Mouse (Mus musculus) embryonic facial prominence, embryonic 13.5 days (tissue): Measurements from ENCODE around the gene Fntb. TPM values are rescaled to one million over a fixed set of nuclear protein-coding genes. Genes with fewer than 3 reads are reported as not detected.

Source experiments
- ATAC-seq: fragments of 200-750 bp; cut with Nextera tagmentation; 2 replicates; pipeline ENCODE4 v1.8.0; 2017; ENCODE audit warnings: low read depth; ENCODE audit not compliant: insufficient number of reproducible peaks, insufficient read depth, low FRiP score, low TSS enrichment
- H3K27ac ChIP-seq: fragments of 300-500 bp; sonication (generic); 2 replicates; pipeline ENCODE4 v1.5.1; 2015; ENCODE audit warnings: moderate library complexity, mild to moderate bottlenecking, inconsistent platforms
- H3K27me3 ChIP-seq: fragments of 300-500 bp; sonication (generic); 2 replicates; pipeline ENCODE4 v1.6.1; 2015; ENCODE audit warnings: mild to moderate bottlenecking, inconsistent platforms
- H3K36me3 ChIP-seq: fragments of 300-500 bp; sonication (generic); 2 replicates; pipeline ENCODE4 v1.6.1; 2015; ENCODE audit warnings: mild to moderate bottlenecking, inconsistent platforms
- H3K4me1 ChIP-seq: fragments of 300-500 bp; sonication (generic); 2 replicates; pipeline ENCODE4 v1.6.1; 2015; ENCODE audit warnings: inconsistent platforms
- H3K4me2 ChIP-seq: fragments of 300-500 bp; sonication (generic); 2 replicates; pipeline ENCODE4 v1.6.1; 2015; ENCODE audit warnings: moderate library complexity, mild to moderate bottlenecking, inconsistent platforms
- H3K4me3 ChIP-seq: fragments of 300-500 bp; sonication (generic); 2 replicates; pipeline ENCODE4 v1.5.1; 2015; ENCODE audit warnings: mild to moderate bottlenecking, inconsistent platforms
- H3K9ac ChIP-seq: fragments of 300-500 bp; sonication (generic); 2 replicates; pipeline ENCODE4 v1.6.1; 2015; ENCODE audit warnings: mild to moderate bottlenecking, inconsistent platforms
- H3K9me3 ChIP-seq: fragments of 300-500 bp; sonication (generic); 2 replicates; pipeline ENCODE4 v1.6.1; 2016; ENCODE audit warnings: inconsistent platforms
- WGBS: fragments of 180-500 bp; shearing (Covaris S2); methylation state at CpG from one replicate; pipeline ENCODE4 v1.1.7; 2015; ENCODE audit warnings: mixed read lengths; 5-methylcytosine and 5-hydroxymethylcytosine counted together
- polyA plus RNA-seq: library from polyadenylated mRNA; unstranded; fragments of >200 nt; fragmentation: Nextera tagmentation; extraction: Ambion mirVana; gene quantifications from 2 replicates; pipeline ENCODE4 v1.2.1, GENCODE M21; 2015

Gene Fntb
- polyA plus RNA-seq, 1 experiment from 2014 or later = 41.8 TPM

DNA sequence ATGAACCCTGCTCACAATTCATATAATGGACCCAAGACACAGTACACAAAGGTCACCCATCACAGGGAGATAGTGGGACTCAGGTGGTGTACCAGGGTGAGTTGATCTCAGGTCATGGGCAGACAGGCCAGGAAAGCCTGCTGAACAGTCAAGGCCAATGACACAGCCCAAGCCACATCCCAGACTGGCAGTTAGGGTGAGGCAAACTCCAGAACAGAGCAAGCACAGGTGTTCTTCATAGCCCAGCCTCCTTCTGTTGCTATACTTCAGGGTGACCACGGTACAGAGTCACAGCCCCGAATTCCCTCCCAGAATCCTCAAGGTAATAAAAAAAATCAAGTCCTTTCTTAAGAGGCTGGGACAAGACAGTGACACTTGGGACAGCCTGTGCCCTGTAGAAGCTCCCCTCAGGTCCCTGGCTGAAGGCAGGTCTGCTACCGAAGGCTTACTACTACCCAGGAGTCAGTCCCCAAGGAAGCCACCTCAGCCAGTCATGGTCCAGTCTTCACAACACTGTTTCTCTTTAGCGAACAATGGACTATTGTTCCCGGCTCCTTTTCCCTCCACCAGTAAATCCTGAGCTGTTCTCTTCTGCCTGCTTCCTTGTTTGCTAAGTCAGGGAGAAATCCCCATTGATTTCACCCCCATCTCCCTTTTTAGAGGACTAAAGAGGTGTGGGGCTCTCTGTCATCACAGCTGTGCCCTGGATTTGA lies 32.8 kb downstream of the Fntb start:
- no peak overlapping the region for H3K9ac ChIP-seq
- no peak overlapping the region for H3K27ac ChIP-seq
- 51% methylated on average over 5 of the region's 5 CpGs for WGBS
- no peaks in the 10 kb centered on the region for H3K9me3 ChIP-seq
- no peak overlapping the region for H3K4me3 ChIP-seq
- ATAC-seq = no peak
- H3K27me3 ChIP-seq = no peaks in the 10 kb centered on the region
- no peak overlapping the region for H3K4me2 ChIP-seq
- no peaks in the 10 kb centered on the region for H3K4me1 ChIP-seq
- H3K36me3 ChIP-seq = peaks cover 14% of the 10 kb centered on the region

DNA sequence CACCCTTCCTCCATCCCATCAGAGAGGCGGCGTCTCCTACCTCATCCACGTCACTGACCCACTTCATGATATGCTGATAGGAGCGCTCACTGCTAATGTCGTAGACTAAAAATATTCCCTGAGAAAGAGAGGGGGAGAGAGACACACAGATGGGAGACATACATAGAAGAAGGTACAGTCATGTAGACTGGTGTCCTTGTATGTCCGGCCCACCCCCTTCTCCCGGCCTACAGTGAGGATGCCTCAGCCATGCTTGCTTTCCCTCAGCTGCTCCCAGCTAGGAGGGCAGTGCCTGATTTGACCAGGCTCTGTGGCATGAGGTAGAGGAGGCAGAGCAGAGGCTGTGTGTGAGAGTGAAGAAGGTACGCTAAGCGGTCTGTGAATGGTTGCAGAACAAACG lies 37.6 kb downstream of the Fntb start:
- Histone ChIP-seq H3K4me3 (no peak overlapping the region), H3K36me3 (peaks cover 15% of the 10 kb centered on the region), H3K27ac (no peak overlapping the region), H3K4me1 (no peaks in the 10 kb centered on the region), H3K27me3 (no peaks in the 10 kb centered on the region), H3K9me3 (no peaks in the 10 kb centered on the region), H3K9ac (no peak overlapping the region), H3K4me2 (no peak overlapping the region)
- 90% methylated on average over 10 of the region's 10 CpGs for WGBS
- ATAC-seq = no peak

DNA sequence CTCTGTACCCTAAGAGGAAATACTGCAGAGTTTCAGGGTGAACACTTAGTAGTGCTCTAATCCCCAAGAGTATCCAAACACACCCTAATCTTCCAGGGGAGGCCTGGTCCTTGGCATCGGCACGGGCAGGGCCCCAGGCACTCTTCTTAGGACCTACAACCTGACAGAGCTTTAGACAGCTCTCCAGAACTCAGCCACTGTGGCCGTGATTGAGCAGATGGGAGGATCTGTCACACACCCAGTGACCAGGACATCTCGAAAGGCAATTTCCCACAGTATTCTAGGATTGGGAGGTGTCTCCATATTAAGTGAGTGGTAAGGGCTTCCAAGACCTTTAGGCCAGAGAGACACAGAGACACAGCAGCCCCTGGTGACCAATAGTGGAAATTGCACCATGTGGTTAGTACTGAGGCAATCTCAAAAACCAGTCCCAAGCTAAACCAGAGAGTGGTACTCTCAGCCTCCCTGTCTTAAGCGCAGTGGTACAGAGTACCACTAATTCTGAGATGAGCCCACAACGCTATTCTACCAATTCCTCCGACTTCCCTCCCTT lies 38.4 kb downstream of the Fntb start:
- H3K36me3 ChIP-seq = peaks cover 15% of the 10 kb centered on the region
- no peak overlapping the region for H3K4me2 ChIP-seq
- 53% methylated on average over 7 of the region's 7 CpGs for WGBS
- H3K4me3 ChIP-seq = no peak overlapping the region
- H3K27me3 ChIP-seq = no peaks in the 10 kb centered on the region
- no peaks in the 10 kb centered on the region for H3K4me1 ChIP-seq
- no peaks in the 10 kb centered on the region for H3K9me3 ChIP-seq
- ATAC-seq = no peak
- H3K9ac ChIP-seq = no peak overlapping the region
- H3K27ac ChIP-seq = no peak overlapping the region

DNA sequence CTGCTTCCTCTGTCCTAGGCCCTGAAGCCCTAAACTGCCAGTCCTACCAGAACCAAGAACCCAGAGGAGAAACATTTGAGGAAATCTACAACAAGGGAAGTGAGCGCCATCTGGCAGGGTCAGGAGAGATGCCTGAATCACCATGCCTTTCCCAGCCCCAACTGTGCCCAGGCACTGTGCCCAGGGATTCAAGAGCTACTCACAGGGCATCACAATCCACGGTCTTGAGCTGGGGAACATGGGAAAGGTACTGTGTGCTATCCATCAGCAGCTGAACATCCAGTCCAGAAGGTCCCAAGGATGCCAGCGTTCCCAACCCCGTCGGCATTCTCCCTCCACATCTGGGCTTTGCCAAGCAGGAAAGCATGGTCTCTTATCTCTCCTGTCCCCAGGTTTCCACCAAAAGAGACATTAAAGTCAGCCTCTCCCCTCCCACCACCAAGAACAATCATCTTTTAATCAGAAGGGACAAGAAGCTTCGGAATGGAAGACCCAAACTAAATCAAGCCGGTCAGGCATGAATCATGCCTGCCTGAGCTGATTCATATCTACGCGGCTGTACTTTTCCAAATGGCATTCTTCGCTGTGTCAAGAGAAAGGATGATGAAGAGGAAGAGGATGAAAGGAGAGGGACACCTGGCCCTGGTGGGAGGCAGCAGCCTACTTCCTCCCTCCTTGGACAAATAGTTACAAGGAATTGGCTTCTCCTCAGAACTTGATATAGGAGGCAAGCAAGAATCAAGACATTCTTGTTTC lies 39.8 kb downstream of the Fntb start:
- ATAC-seq = no peak
- peaks cover 12% of the 10 kb centered on the region for H3K36me3 ChIP-seq
- H3K9me3 ChIP-seq = no peaks in the 10 kb centered on the region
- H3K27ac ChIP-seq = no peak overlapping the region
- no peak overlapping the region for H3K4me3 ChIP-seq
- H3K9ac ChIP-seq = no peak overlapping the region
- no peaks in the 10 kb centered on the region for H3K27me3 ChIP-seq
- H3K4me1 ChIP-seq = no peaks in the 10 kb centered on the region
- 83% methylated on average over 10 of the region's 10 CpGs for WGBS
- H3K4me2 ChIP-seq = no peak overlapping the region

DNA sequence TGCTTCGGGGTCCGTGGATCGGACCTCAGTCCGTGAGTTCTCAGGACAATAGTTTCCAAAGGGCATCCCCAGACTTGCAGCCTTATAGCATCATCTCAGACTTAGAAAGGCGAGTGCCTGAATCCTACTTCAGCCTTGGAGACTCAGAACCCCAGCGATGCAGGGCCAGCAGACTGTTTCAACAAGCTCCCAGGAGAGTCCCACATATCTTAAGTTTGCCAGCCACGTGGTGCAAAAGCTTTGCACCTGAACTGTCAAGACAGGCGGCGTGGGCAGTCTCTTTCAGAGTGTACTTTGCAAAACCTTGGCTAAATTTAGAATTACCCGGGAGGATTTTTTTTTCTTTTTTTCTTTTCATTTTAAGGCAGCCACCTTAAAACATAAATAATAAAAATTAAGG lies 42.4 kb downstream of the Fntb start:
- H3K9me3 ChIP-seq = no peaks in the 10 kb centered on the region
- no peak for ATAC-seq
- H3K9ac ChIP-seq = no peak overlapping the region
- H3K4me1 ChIP-seq = no peaks in the 10 kb centered on the region
- 78% methylated on average over 10 of the region's 10 CpGs for WGBS
- no peak overlapping the region for H3K4me3 ChIP-seq
- H3K4me2 ChIP-seq = no peak overlapping the region
- no peak overlapping the region for H3K27ac ChIP-seq
- peaks cover 4% of the 10 kb centered on the region; the same call in 1 of the 2 replicates for H3K36me3 ChIP-seq
- no peaks in the 10 kb centered on the region for H3K27me3 ChIP-seq

DNA sequence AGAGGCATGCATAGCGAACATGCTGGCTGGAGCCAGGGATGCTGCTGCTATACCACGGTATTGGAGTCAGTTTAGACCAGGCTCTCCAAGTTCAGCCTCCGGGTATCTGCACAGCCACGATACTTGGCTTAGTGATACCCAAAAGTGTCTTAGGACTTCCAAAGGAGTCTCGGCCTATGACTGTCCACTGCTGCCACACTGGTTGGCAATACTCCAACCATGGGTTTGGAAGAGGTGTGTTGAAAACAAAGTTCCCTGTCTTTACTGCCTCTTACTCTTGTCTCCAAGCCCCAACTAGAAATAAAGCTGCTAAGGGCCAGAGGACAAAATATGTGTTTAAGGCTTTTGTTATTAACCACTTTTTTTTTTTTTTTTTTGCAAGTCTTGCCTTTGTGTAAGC lies 45.1 kb downstream of the Fntb start:
- Histone ChIP-seq H3K36me3 (no peaks in the 10 kb centered on the region), H3K27ac (0 out of 2 replicates have a peak overlapping the region, but pooled peaks have one; percentile 16), H3K4me3 (no peak overlapping the region), H3K9ac (no peak overlapping the region), H3K9me3 (no peaks in the 10 kb centered on the region), H3K4me1 (peaks cover 4% of the 10 kb centered on the region), H3K27me3 (no peaks in the 10 kb centered on the region), H3K4me2 (no peak overlapping the region)
- 87% methylated on average over 5 of the region's 5 CpGs for WGBS
- no peak for ATAC-seq

DNA sequence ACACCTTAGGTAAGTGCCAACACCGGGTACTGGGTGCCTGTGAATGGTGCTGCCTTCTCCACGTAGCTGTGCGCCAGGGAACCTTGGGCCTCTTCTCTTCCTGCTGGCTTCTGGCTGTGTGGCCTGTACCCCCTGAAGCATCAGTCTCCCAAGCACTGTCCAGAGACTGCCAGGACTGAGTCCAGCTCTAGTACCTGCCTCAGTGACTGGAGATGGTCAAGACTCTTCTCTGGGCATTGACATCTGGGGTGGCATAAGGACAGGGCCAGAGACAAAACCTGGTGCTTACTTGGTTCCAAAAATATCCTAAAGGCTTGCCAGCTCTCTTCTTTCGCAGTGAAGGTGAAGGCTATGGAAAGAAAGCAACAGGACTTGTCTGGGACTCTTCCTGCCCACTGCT lies 45.6 kb downstream of the Fntb start:
- Histone ChIP-seq H3K27me3 (no peaks in the 10 kb centered on the region), H3K4me2 (no peak overlapping the region), H3K36me3 (no peaks in the 10 kb centered on the region), H3K9ac (no peak overlapping the region), H3K9me3 (no peaks in the 10 kb centered on the region), H3K4me3 (no peak overlapping the region), H3K4me1 (peaks cover 5% of the 10 kb centered on the region), H3K27ac (no peak overlapping the region)
- 95% methylated on average over 4 of the region's 4 CpGs for WGBS
- ATAC-seq = no peak

DNA sequence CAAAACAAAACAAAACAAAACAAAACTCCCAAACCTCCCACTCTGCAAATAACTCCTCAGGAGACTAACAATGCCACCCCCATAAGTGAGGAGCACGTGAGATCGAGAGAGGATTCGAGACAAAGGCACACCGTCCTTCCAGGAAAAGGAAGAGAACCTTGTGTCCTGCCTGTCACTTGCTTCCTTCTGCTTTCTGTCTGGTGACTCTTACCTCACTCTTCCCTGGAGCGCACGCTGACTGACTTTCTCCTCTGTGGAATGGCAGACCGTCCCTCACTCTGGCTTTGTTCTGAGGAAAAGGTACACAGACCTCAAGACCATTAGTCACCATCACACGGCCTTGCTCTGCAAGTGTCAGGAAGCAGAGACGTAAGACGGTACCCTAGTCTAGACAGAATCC lies 48.2 kb downstream of the Fntb start:
- peaks cover 26% of the 10 kb centered on the region for H3K4me1 ChIP-seq
- 80% methylated on average over 10 of the region's 10 CpGs for WGBS
- no peak for ATAC-seq

DNA sequence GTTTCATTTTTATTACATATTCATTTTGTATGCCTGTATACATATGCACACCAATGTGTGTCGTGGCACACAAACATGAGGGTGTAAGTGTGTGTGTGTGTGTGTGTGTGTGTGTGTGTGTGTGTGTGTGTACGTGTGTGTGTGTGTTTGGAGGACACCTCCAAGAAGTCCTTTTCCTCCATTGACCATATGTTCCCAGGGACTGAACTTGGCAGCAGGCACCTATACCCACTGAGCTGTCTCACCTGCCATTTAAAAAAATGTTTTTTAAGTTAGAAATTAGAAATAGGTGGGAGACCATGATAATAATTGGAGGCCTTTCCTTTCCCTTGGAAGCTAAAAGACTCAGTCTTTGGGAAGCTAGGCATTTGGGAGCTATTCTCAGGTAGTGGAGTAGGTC lies 48.7 kb downstream of the Fntb start:
- Histone ChIP-seq H3K36me3 (no peaks in the 10 kb centered on the region), H3K9ac (no peak overlapping the region), H3K9me3 (no peaks in the 10 kb centered on the region), H3K4me3 (no peak overlapping the region), H3K4me1 (peaks cover 30% of the 10 kb centered on the region), H3K27me3 (no peaks in the 10 kb centered on the region), H3K27ac (no peak overlapping the region), H3K4me2 (no peak overlapping the region)
- WGBS = 75% methylated on average over 2 of the region's 2 CpGs
- no peak for ATAC-seq

More for the DNA sequence above, 48.2 kb downstream of the Fntb start:
- no peak overlapping the region for H3K27ac ChIP-seq
- no peaks in the 10 kb centered on the region for H3K27me3 ChIP-seq
- H3K36me3 ChIP-seq = no peaks in the 10 kb centered on the region
- H3K9me3 ChIP-seq = no peaks in the 10 kb centered on the region
- H3K4me2 ChIP-seq = no peak overlapping the region
- H3K9ac ChIP-seq = no peak overlapping the region
- H3K4me3 ChIP-seq = no peak overlapping the region

DNA sequence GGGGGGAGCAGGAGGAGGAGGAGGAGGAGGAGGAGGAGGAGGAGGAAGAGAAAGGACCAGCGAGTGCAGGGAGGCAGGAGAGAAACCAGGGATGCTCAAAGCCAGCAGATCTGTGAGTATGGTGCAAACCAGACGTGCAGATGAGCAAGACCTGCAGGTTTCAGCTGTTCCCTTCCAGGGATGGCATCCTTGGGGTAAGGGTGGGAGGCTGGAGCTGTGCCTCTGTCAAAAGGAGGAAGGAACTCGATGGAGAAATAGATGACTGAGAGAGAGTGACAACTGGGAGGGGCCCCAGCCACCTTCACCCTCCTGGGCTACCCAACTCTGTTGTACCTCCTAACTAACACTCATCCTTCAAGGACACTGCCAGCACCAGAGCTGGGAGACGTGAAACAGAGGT lies 51.3 kb downstream of the Fntb start:
- no peak overlapping the region for H3K4me2 ChIP-seq
- no peak overlapping the region for H3K9ac ChIP-seq
- no peaks in the 10 kb centered on the region for H3K9me3 ChIP-seq
- 48% methylated on average over 4 of the region's 4 CpGs for WGBS
- no peak for ATAC-seq
- H3K4me3 ChIP-seq = no peak overlapping the region
- H3K36me3 ChIP-seq = no peaks in the 10 kb centered on the region
- H3K4me1 ChIP-seq = peaks cover 51% of the 10 kb centered on the region
- H3K27me3 ChIP-seq = peaks cover 15% of the 10 kb centered on the region
- peak overlapping the region; percentile 80; the same call in 1 of the 2 replicates for H3K27ac ChIP-seq

DNA sequence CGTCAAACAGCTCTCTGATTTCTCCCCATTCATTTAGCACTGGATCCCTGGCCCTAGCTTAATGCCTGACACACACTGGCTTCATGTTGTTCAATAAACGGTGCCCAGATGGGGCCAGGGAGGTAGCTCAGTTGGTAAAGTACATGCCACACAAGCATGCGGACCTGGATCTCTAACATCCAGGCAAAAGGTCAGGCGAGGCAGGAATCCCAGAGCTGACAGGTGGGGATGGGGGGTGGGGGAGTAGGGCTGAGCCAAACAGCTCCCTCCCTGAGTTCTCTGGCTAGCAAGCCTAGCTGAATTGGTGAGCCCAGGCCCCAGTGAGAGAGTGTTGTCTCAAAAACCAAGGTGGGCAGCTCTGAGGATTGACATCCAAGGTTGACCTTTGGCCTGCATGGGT lies 51.8 kb downstream of the Fntb start:
- 46% methylated on average over 4 of the region's 4 CpGs for WGBS

DNA sequence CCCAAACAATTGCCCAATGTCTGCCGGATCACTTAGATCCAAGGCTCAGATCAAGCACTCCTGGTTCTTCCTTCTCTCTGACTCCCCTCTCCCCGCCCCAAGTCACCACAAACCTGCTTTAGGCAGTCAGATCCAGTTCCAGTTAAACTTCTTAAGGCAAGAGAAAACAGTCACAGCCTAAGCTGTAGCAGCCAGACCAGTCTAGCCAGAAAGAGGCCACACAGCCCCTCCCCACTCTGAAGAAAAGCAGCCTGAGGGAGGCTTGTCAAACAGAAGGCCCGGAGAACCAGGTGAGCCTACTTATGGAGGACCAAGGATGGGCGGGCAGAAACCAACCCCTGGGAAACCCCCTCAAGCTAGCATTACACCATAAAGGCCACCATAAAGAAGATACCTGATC lies 52.7 kb downstream of the Fntb start:
- peaks cover 53% of the 10 kb centered on the region for H3K4me1 ChIP-seq
- no peak overlapping the region for H3K4me3 ChIP-seq
- 31% methylated on average over 4 of the region's 4 CpGs for WGBS
- 0 out of 2 replicates have a peak overlapping the region, but pooled peaks have one; percentile 14 for H3K4me2 ChIP-seq
- H3K9ac ChIP-seq = no peak overlapping the region
- peak; percentile 62 for ATAC-seq
- no peaks in the 10 kb centered on the region for H3K36me3 ChIP-seq
- H3K27ac ChIP-seq = peak overlapping the region; percentile 80
- H3K27me3 ChIP-seq = peaks cover 17% of the 10 kb centered on the region
- no peaks in the 10 kb centered on the region for H3K9me3 ChIP-seq

More for the DNA sequence above, 51.8 kb downstream of the Fntb start:
- Histone ChIP-seq H3K36me3 (no peaks in the 10 kb centered on the region), H3K4me3 (no peak overlapping the region), H3K27me3 (peaks cover 16% of the 10 kb centered on the region), H3K27ac (peak overlapping the region; percentile 80; the same call in 1 of the 2 replicates), H3K9me3 (no peaks in the 10 kb centered on the region), H3K9ac (no peak overlapping the region), H3K4me1 (peaks cover 52% of the 10 kb centered on the region), H3K4me2 (no peak overlapping the region)
- ATAC-seq = no peak
